Mouse (Mus musculus) megakaryocyte, embryonic 14.5 days (primary cell): ENCODE data around the gene Egfem1.

ENCODE experiments used
- FLI1 ChIP-seq: IDR thresholded peaks from 2 replicates; pipeline ENCODE4 v1.6.1; 2012; ENCODE audit warnings: low read length, inconsistent platforms, mixed read lengths
- GATA1 ChIP-seq: IDR thresholded peaks from 3 replicates; pipeline ENCODE4 v1.6.1; 2012; ENCODE audit warnings: mixed read lengths, low read length, inconsistent platforms, borderline replicate concordance

DNA sequence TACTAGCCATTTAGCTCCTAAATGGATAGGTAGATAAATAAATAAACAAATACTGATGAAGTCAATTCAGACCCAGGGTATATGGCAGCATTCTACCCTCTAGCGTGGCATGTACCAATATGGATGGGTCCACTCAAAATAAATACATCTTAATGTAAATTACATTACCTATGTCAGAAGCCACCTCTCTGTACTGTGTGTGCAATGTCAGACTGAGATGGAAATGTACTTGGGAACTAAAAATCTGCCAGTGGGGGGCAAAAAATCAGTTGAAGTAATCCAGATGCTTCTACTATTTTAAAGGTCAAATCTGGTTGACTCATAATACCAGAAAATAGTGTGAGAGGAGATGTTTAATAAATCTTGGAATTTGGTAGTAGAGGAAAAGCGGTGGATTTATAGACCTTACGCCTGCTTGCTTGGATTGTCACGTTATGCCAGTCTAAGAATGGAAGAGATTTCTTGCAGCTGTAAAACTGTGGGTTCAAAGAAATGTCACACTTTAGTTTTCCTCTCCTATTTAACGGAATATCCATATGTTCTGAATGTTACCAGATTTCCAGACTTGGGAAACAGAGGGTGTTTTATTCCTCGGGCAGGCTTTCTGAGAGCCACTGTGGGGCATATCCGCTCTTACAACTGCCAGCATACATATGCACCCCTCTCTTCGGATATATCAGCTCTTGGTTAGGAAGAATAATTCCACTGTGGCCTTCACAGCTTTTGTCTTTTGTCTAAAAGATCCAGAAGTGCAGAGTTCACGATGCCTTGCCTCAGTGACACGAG, 116.1 kb downstream of the Egfem1 start:
- TF ChIP-seq GATA1 (no peak), FLI1 (no peak)
